Mouse (Mus musculus): ENCODE data around the gene Fermt1. TPM values are rescaled to one million over a fixed set of nuclear protein-coding genes. Genes with fewer than 3 reads are reported as not detected.
A peak's percentile ranks its signal among the peaks of the same experiment; 100 is the strongest.

The Fermt1 gene
- polyA plus RNA-seq, 1 experiment: 9.1 TPM

- Histone ChIP-seq H3K27me3 (ENCODE audit: control insufficient read depth, insufficient read depth, low read length, poor library complexity, severe bottlenecking) (no peaks in the 10 kb centered on the region), H3K27ac (ENCODE audit: insufficient read depth, low read length) (no peak overlapping the region), H3K4me3 (ENCODE audit: low read depth, low read length) (no peak overlapping the region), H3K36me3 (ENCODE audit: control insufficient read depth, insufficient read depth, low read length, poor library complexity, severe bottlenecking) (no peaks in the 10 kb centered on the region), H3K9ac (ENCODE audit: low read depth, poor library complexity, severe bottlenecking) (no peak overlapping the region), H3K9me3 (replicated peaks; ENCODE audit: control insufficient read depth, insufficient read depth, low read length, poor library complexity, severe bottlenecking) (no peaks in the 10 kb centered on the region), H3K4me1 (ENCODE audit: control insufficient read depth, insufficient read depth, low read length) (no peaks in the 10 kb centered on the region)
- no peak for TF ChIP-seq EP300 (IDR thresholded peaks at IDR 0.05; ENCODE audit: insufficient read depth, low read depth, low read length)
- TF ChIP-seq CTCF (IDR thresholded peaks at IDR 0.05; ENCODE audit: low read depth, low read length): no peak
- no peak for TF ChIP-seq POLR2A (IDR thresholded peaks at IDR 0.05; ENCODE audit: insufficient read depth, low read length)
Observed at GRCm38 (mm10) chr2:132893826-132894225, 51.9 kb downstream of the Fermt1 start.

- Histone ChIP-seq H3K4me3 (ENCODE audit: low read depth, low read length) (no peak overlapping the region), H3K36me3 (ENCODE audit: control insufficient read depth, insufficient read depth, low read length, poor library complexity, severe bottlenecking) (no peaks in the 10 kb centered on the region), H3K9me3 (replicated peaks; ENCODE audit: control insufficient read depth, insufficient read depth, low read length, poor library complexity, severe bottlenecking) (no peaks in the 10 kb centered on the region), H3K27ac (ENCODE audit: insufficient read depth, low read length) (no peak overlapping the region), H3K9ac (ENCODE audit: low read depth, poor library complexity, severe bottlenecking) (no peak overlapping the region), H3K27me3 (ENCODE audit: control insufficient read depth, insufficient read depth, low read length, poor library complexity, severe bottlenecking) (no peaks in the 10 kb centered on the region), H3K4me1 (ENCODE audit: control insufficient read depth, insufficient read depth, low read length) (no peaks in the 10 kb centered on the region)
- TF ChIP-seq EP300 (IDR thresholded peaks at IDR 0.05; ENCODE audit: insufficient read depth, low read depth, low read length): no peak
- TF ChIP-seq POLR2A (IDR thresholded peaks at IDR 0.05; ENCODE audit: insufficient read depth, low read length): no peak
- no peak for TF ChIP-seq CTCF (IDR thresholded peaks at IDR 0.05; ENCODE audit: low read depth, low read length)
Observed at GRCm38 (mm10) chr2:132885312-132885711, 60.4 kb downstream of the Fermt1 start.

DNA sequence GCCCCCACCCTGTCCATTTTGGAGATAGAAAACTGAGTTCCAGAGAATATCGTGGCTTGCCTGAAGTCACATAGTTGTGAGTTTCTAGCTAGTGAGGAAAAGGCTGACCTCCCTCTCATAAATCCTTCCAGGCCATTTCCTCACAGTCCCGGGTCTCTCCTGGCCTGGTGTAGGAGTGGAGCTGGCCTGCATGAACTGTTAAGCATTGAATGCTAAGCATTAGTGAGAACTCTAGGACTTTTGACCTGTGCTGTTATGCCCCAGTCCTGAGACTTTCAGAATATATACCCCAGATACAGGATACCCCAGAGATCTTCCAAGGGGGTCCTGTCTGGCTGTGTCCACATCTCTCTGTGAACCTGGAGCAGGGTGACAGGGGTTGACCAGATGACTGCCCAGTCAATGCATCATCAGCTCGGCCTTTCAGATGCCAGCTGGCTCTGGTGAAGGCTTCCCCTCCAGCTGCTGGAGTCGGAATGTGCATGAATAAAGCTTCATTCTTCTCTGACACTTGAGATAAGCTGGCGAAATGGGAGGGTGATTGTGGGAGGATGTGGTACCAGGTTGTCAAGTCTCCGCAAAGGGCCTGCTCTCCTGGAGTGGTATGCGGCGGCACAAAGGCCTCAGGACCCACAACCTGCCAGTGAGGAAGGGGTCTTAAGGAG lies 61.3 kb downstream of the Fermt1 start:
- no peaks in the 10 kb centered on the region for H3K36me3 ChIP-seq (ENCODE audit: control insufficient read depth, insufficient read depth, low read length, poor library complexity, severe bottlenecking)
- TF ChIP-seq POLR2A (IDR thresholded peaks at IDR 0.05; ENCODE audit: insufficient read depth, low read length) (no peak), CTCF (IDR thresholded peaks at IDR 0.05; ENCODE audit: low read depth, low read length) (no peak), EP300 (IDR thresholded peaks at IDR 0.05; ENCODE audit: insufficient read depth, low read depth, low read length) (no peak)

GRCm38 (mm10) chr2:132880844-132881645 lies 64.7 kb downstream of the Fermt1 start, which contains the start of gene Lrrn4:
Lrrn4 (minus strand) TSS chr2:132880891.
- Histone ChIP-seq H3K27ac (ENCODE audit: insufficient read depth, low read length) (peak within 1 kb of the TSS; percentile 72), H3K4me1 (ENCODE audit: control insufficient read depth, insufficient read depth, low read length) (no peaks in the 10 kb centered on the region), H3K4me3 (ENCODE audit: low read depth, low read length) (peak within 1 kb of the TSS; percentile 68), H3K36me3 (ENCODE audit: control insufficient read depth, insufficient read depth, low read length, poor library complexity, severe bottlenecking) (no peaks in the 10 kb centered on the region), H3K9me3 (replicated peaks; ENCODE audit: control insufficient read depth, insufficient read depth, low read length, poor library complexity, severe bottlenecking) (no peaks in the 10 kb centered on the region), H3K27me3 (ENCODE audit: control insufficient read depth, insufficient read depth, low read length, poor library complexity, severe bottlenecking) (no peaks in the 10 kb centered on the region), H3K9ac (ENCODE audit: low read depth, poor library complexity, severe bottlenecking) (peak within 1 kb of the TSS; percentile 28)
- TF ChIP-seq POLR2A (IDR thresholded peaks at IDR 0.05; ENCODE audit: insufficient read depth, low read length) (no peak), EP300 (IDR thresholded peaks at IDR 0.05; ENCODE audit: insufficient read depth, low read depth, low read length) (peak; percentile 67)

More for the DNA sequence above, 61.3 kb downstream of the Fermt1 start:
- Histone ChIP-seq H3K4me1 (ENCODE audit: control insufficient read depth, insufficient read depth, low read length) (no peaks in the 10 kb centered on the region), H3K9ac (ENCODE audit: low read depth, poor library complexity, severe bottlenecking) (no peak overlapping the region), H3K9me3 (replicated peaks; ENCODE audit: control insufficient read depth, insufficient read depth, low read length, poor library complexity, severe bottlenecking) (no peaks in the 10 kb centered on the region), H3K27me3 (ENCODE audit: control insufficient read depth, insufficient read depth, low read length, poor library complexity, severe bottlenecking) (no peaks in the 10 kb centered on the region), H3K4me3 (ENCODE audit: low read depth, low read length) (no peak overlapping the region), H3K27ac (ENCODE audit: insufficient read depth, low read length) (no peak overlapping the region)

DNA sequence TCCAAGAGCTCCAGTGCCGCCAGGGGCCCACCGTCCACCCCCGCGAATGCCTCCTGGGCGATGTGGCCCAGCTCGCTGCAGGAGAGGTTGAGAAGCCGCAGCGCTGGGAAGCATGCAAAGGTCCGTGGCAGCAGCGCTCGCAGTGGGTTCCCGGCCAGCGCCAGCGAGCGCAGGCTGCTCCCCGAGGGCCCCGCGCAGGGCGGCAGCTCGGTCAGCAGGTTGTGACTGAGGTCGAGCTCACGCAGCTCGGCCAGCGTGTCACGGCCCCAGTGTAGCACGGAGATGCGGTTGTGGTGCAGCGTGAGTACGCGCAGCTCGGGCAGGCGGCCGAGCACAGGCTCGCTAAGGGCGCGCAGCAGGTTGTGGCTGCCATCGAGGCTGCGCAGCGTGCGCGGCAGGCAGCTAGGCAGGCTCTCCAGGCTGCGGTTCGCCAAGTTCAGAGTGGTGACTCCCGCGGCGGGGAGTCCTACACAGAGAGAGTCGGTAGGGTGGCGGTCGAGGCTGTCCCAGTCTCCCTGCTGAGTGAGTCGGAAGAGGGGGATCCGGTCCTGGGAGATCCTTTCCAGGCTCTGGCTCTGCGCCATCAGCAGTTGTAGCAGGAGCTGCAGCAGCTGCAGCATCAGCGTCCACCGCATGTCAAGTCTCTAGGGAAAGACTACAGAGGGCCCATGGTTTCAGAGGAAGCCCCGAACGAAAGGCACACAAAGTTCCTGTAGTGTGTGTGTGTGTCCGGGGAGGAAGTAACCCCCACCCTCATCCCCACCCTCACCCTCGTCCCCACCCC lies 66.3 kb downstream of the Fermt1 start:
- peak overlapping the region; percentile 68 for H3K4me3 ChIP-seq (ENCODE audit: low read depth, low read length)
- H3K27ac ChIP-seq (ENCODE audit: insufficient read depth, low read length): no peak overlapping the region
- H3K36me3 ChIP-seq (ENCODE audit: control insufficient read depth, insufficient read depth, low read length, poor library complexity, severe bottlenecking): no peaks in the 10 kb centered on the region
- TF ChIP-seq CTCF (IDR thresholded peaks at IDR 0.05; ENCODE audit: low read depth, low read length) (no peak), EP300 (IDR thresholded peaks at IDR 0.05; ENCODE audit: insufficient read depth, low read depth, low read length) (no peak), POLR2A (IDR thresholded peaks at IDR 0.05; ENCODE audit: insufficient read depth, low read length) (no peak)
- peak overlapping the region; percentile 28 for H3K9ac ChIP-seq (ENCODE audit: low read depth, poor library complexity, severe bottlenecking)
- H3K27me3 ChIP-seq (ENCODE audit: control insufficient read depth, insufficient read depth, low read length, poor library complexity, severe bottlenecking): no peaks in the 10 kb centered on the region
- H3K4me1 ChIP-seq (ENCODE audit: control insufficient read depth, insufficient read depth, low read length): no peaks in the 10 kb centered on the region
- H3K9me3 ChIP-seq (replicated peaks; ENCODE audit: control insufficient read depth, insufficient read depth, low read length, poor library complexity, severe bottlenecking): no peaks in the 10 kb centered on the region

All from ES-Bruce4 (cell line).